Mouse (Mus musculus): Measurements from ENCODE around the gene Scn5a.

DNA sequence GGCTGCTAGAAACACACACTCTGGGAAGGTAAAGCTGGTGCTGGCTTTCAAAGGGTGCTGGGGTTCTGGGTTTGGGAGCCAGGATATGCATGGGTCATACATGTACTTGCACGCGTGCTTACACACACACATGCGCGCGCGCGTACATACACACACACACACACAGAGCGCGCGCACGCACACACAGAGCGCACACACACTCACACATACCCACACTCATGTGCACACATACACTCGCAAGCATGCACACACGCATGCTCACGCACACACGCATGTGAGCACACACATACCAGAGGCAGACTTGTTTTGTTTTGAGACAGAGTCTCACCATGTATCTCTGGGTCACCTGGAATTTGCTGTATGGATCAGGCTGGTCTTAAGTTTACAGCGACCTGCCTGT, 1.4 kb upstream of the Scn5a start:
- TF ChIP-seq POLR2A (IDR thresholded peaks at IDR 0.05; ENCODE audit: borderline replicate concordance, insufficient read depth, low read length) (no peak), CTCF (IDR thresholded peaks at IDR 0.05; ENCODE audit: borderline replicate concordance, insufficient read depth, low read depth, low read length) (no peak)
